Mouse (Mus musculus): Measurements from ENCODE around the gene Acp5. TPM values are rescaled to one million over a fixed set of nuclear protein-coding genes. Genes with fewer than 3 reads are reported as not detected.

Acp5 gene
- total and polyA plus RNA-seq, 3 experiments = 0.34 TPM; not detected in 2

GRCm38 (mm10) chr9:22169327-22169726, 33.8 kb upstream of the Acp5 start:
- Histone ChIP-seq H3K4me2 (ENCODE audit: insufficient read depth, low read depth, poor library complexity, severe bottlenecking) (no peak overlapping the region), H3K4me1 (ENCODE audit: control insufficient read depth in 1 of 2, insufficient read depth in 2 of 2) (no peaks in the 10 kb centered on the region), H3K4me3 (replicated peaks in 1 of 3; ENCODE audit: low read depth in 2 of 3, low read length in 2 of 3, poor library complexity in 1 of 3) (no peak overlapping the region), H3K27me3 (replicated peaks) (peaks cover 4% of the 10 kb centered on the region), H3K36me3 (replicated peaks in 1 of 2; ENCODE audit: control insufficient read depth in 1 of 2, insufficient read depth in 1 of 2, low read length in 1 of 2) (no peaks in the 10 kb centered on the region), H3K9ac (ENCODE audit: insufficient read depth, low read depth) (no peak overlapping the region), H3K27ac (ENCODE audit: insufficient read depth, low read depth) (no peak overlapping the region), H3K9me3 (replicated peaks; ENCODE audit: low read length) (peaks cover 13% of the 10 kb centered on the region), H3K79me2 (replicated peaks; ENCODE audit: control insufficient read depth, extremely low read depth, insufficient read depth, poor library complexity, severe bottlenecking) (no peaks in the 10 kb centered on the region)
- DNase-seq (ENCODE audit: extremely low read depth) = no peak
- in situ Hi-C loops (cut with MboI; ENCODE audit: low pct_ligation_motif_present, low pct_unique_long_range_greater_than_20kb, low sequenced_read_pairs) (no loop called here), dilution Hi-C loops (cut with MboI; ENCODE audit: extremely low pct_ligation_motif_present, extremely low pct_unique_long_range_greater_than_20kb, low sequenced_read_pairs) (no loop called here)
- no peak for TF ChIP-seq IRF4 (IDR thresholded peaks at IDR 0.05; ENCODE audit: low read depth, low read length)
- TF ChIP-seq MXI1 (IDR thresholded peaks at IDR 0.05; ENCODE audit: low read depth, low read length) = no peak
- no peak for TF ChIP-seq NELFE (IDR thresholded peaks at IDR 0.05; ENCODE audit: low read depth, low read length)
- no peak for TF ChIP-seq RCOR1 (conservative IDR thresholded peaks at IDR 0.05; ENCODE audit: low read depth, low read length)
- no peak for TF ChIP-seq USF1 (IDR thresholded peaks at IDR 0.05; ENCODE audit: low read depth, low read length)
- TF ChIP-seq EP300 (IDR thresholded peaks at IDR 0.05; ENCODE audit: low read length) = no peak
- no peak for TF ChIP-seq CHD2 (IDR thresholded peaks at IDR 0.05; ENCODE audit: low read length)

GRCm38 (mm10) chr9:22167751-22168150, 32.2 kb upstream of the Acp5 start:
- H3K4me3 ChIP-seq (replicated peaks in 1 of 3; ENCODE audit: low read depth in 2 of 3, low read length in 2 of 3, poor library complexity in 1 of 3) = no peak overlapping the region
- H3K27ac ChIP-seq (ENCODE audit: insufficient read depth, low read depth) = no peak overlapping the region
- no peak overlapping the region for H3K9ac ChIP-seq (ENCODE audit: insufficient read depth, low read depth)
- peaks cover 4% of the 10 kb centered on the region for H3K27me3 ChIP-seq (replicated peaks)
- no peaks in the 10 kb centered on the region for H3K36me3 ChIP-seq (replicated peaks in 1 of 2; ENCODE audit: control insufficient read depth in 1 of 2, insufficient read depth in 1 of 2, low read length in 1 of 2)
- dilution Hi-C loops (cut with MboI; ENCODE audit: extremely low pct_ligation_motif_present, extremely low pct_unique_long_range_greater_than_20kb, low sequenced_read_pairs) (no loop called here), in situ Hi-C loops (cut with MboI; ENCODE audit: low pct_ligation_motif_present, low pct_unique_long_range_greater_than_20kb, low sequenced_read_pairs) (no loop called here)
- peaks cover 13% of the 10 kb centered on the region for H3K9me3 ChIP-seq (replicated peaks; ENCODE audit: low read length)
- no peaks in the 10 kb centered on the region for H3K4me1 ChIP-seq (ENCODE audit: control insufficient read depth in 1 of 2, insufficient read depth in 2 of 2)
- TF ChIP-seq BHLHE40 (IDR thresholded peaks at IDR 0.05; ENCODE audit: low read depth, low read length) (no peak), TBP (conservative IDR thresholded peaks at IDR 0.05; ENCODE audit: low read depth, low read length) (no peak), PAX5 (IDR thresholded peaks at IDR 0.05; ENCODE audit: low read length) (no peak), USF2 (conservative IDR thresholded peaks at IDR 0.05; ENCODE audit: low read depth, low read length) (no peak), ZC3H11A (IDR thresholded peaks at IDR 0.05; ENCODE audit: low read depth, low read length) (no peak), NELFE (IDR thresholded peaks at IDR 0.05; ENCODE audit: low read depth, low read length) (no peak), SIN3A (IDR thresholded peaks at IDR 0.05; ENCODE audit: low read length) (no peak), RAD21 (IDR thresholded peaks at IDR 0.05; ENCODE audit: low read depth, low read length) (no peak), ZNF384 (IDR thresholded peaks at IDR 0.05; ENCODE audit: low read depth, low read length) (no peak), E2F4 (IDR thresholded peaks at IDR 0.05; ENCODE audit: insufficient replicate concordance, low read depth, low read length) (no peak), MEF2A (IDR thresholded peaks at IDR 0.05; ENCODE audit: borderline replicate concordance, low read depth, low read length) (no peak), MAFK (IDR thresholded peaks at IDR 0.05; ENCODE audit: insufficient replicate concordance, low read length) (no peak), HCFC1 (IDR thresholded peaks at IDR 0.05; ENCODE audit: low read depth, low read length) (no peak), EP300 (IDR thresholded peaks at IDR 0.05; ENCODE audit: low read length) (no peak), GABPA (IDR thresholded peaks at IDR 0.05; ENCODE audit: insufficient replicate concordance, low read depth, low read length) (no peak), TCF12 (IDR thresholded peaks at IDR 0.05; ENCODE audit: low read depth, low read length) (no peak), UBTF (IDR thresholded peaks at IDR 0.05; ENCODE audit: low read depth, low read length) (no peak), NRF1 (IDR thresholded peaks at IDR 0.05; ENCODE audit: low read depth, low read length) (no peak), JUN (IDR thresholded peaks at IDR 0.05; ENCODE audit: insufficient read depth, low read depth, low read length) (no peak), KAT2A (IDR thresholded peaks at IDR 0.05; ENCODE audit: insufficient replicate concordance, low read length) (no peak)
- no peak overlapping the region for H3K4me2 ChIP-seq (ENCODE audit: insufficient read depth, low read depth, poor library complexity, severe bottlenecking)
- DNase-seq (ENCODE audit: extremely low read depth) = no peak
- no peaks in the 10 kb centered on the region for H3K79me2 ChIP-seq (replicated peaks; ENCODE audit: control insufficient read depth, extremely low read depth, insufficient read depth, poor library complexity, severe bottlenecking)

Measured in CH12.LX (cell line).